Mouse (Mus musculus): Measurements from ENCODE around the gene P3h3.

- no peak for TF ChIP-seq POLR2A (IDR thresholded peaks at IDR 0.05; ENCODE audit: low read depth, low read length)
- TF ChIP-seq CTCF (IDR thresholded peaks at IDR 0.05; ENCODE audit: extremely low read depth, insufficient read length, insufficient replicate concordance, low read depth, low read length), result no peak
Measured at GRCm38 (mm10) chr6:124809775-124810538, 47.6 kb downstream of the P3h3 start.
